Mouse (Mus musculus) ES-E14 (cell line): Measurements from ENCODE around the gene Dhrs4.

Experiments
- HCFC1 ChIP-seq: IDR thresholded peaks from 2 replicates; pipeline ENCODE4 v1.6.1; 2012; ENCODE audit warnings: low read length, inconsistent platforms, borderline replicate concordance; ENCODE audit not compliant: insufficient read depth
- MAFK ChIP-seq: IDR thresholded peaks from 2 replicates; pipeline ENCODE4 v1.6.1; 2014; ENCODE audit warnings: mild to moderate bottlenecking, low read depth, low read length, inconsistent platforms; ENCODE audit not compliant: insufficient read depth
- ZC3H11A ChIP-seq: IDR thresholded peaks from 2 replicates; pipeline ENCODE4 v1.6.1; 2012; ENCODE audit warnings: low read depth, mild to moderate bottlenecking, inconsistent platforms, low read length, borderline replicate concordance
- ZNF384 ChIP-seq: IDR thresholded peaks from 2 replicates; pipeline ENCODE4 v1.6.1; 2012; ENCODE audit warnings: low read depth, low read length, inconsistent platforms

- no peak for TF ChIP-seq HCFC1
- TF ChIP-seq ZNF384, result no peak
- TF ChIP-seq ZC3H11A, result no peak
- no peak for TF ChIP-seq MAFK
Observed at GRCm38 (mm10) chr14:55469821-55470220, 8.7 kb upstream of the Dhrs4 start.
